Mouse (Mus musculus): ENCODE results near the gene Plcl1. TPM values are rescaled to one million over a fixed set of nuclear protein-coding genes. Genes with fewer than 3 reads are reported as not detected.
"Not testable (repeated sequence)": the region's sequence is repeated elsewhere in the genome, so short reads cannot be mapped to it uniquely, and the experiment has no call there.

Plcl1 gene
- polyA plus RNA-seq, 1 experiment = 0.89 TPM

DNA sequence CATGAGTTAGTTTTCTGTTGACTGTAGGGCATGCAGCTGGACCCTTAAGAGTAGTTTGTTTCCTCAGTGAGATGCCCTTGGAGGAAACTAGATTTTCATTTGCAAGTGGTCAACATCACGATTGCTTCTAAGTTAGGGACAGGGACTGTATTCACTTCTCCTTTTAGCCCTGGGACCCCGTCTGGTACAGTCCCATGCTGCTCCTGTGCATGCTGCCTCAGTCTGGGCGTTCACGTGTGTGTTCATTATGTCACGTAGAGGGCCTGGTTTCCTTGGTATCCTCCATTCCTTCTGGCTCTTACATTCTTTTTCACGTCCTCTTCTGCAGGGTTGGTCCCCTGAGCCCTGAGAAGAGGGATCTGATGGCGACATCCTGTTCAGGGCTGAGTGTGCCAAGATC lies 69.3 kb downstream of the Plcl1 start:
- Histone ChIP-seq H3K27me3 (ENCODE audit: control insufficient read depth, insufficient read depth, insufficient read length) (no peaks in the 10 kb centered on the region), H3K79me2 (ENCODE audit: control insufficient read depth, insufficient read depth) (no peaks in the 10 kb centered on the region), H3K79me3 (ENCODE audit: low read depth) (no peaks in the 10 kb centered on the region), H3K4me3 (ENCODE audit: insufficient read depth, poor library complexity, severe bottlenecking) (no peak overlapping the region), H3ac (ENCODE audit: control insufficient read depth, insufficient read length, low read depth) (no peak overlapping the region), H3K36me3 (ENCODE audit: control insufficient read depth, insufficient read depth) (no peaks in the 10 kb centered on the region)
- no peak for TF ChIP-seq MYOD1 (IDR thresholded peaks at IDR 0.05; ENCODE audit: control insufficient read depth, insufficient read length, low read depth)
- TF ChIP-seq CEBPB (IDR thresholded peaks at IDR 0.05; ENCODE audit: low read depth) = no peak
- no peak for TF ChIP-seq CTCF (IDR thresholded peaks at IDR 0.05; ENCODE audit: control insufficient read depth, insufficient read depth, insufficient read length)
- no peak for TF ChIP-seq MAX (IDR thresholded peaks at IDR 0.05)
- no peak for TF ChIP-seq FOSL1 (IDR thresholded peaks at IDR 0.05; ENCODE audit: insufficient read depth, low read length, poor library complexity, severe bottlenecking)
- TF ChIP-seq MYOG (IDR thresholded peaks at IDR 0.05; ENCODE audit: control insufficient read depth, extremely low read depth, insufficient read length) = no peak
- no peak for TF ChIP-seq USF1 (IDR thresholded peaks at IDR 0.05; ENCODE audit: low read depth)

GRCm38 (mm10) chr1:55487371-55487770 lies 81.7 kb downstream of the Plcl1 start:
- not testable (repeated sequence) for H3K79me3 ChIP-seq (ENCODE audit: low read depth); H3K79me2 ChIP-seq (ENCODE audit: control insufficient read depth, insufficient read depth); H3K36me3 ChIP-seq (ENCODE audit: control insufficient read depth, insufficient read depth); H3K4me3 ChIP-seq (ENCODE audit: insufficient read depth, poor library complexity, severe bottlenecking); H3ac ChIP-seq (ENCODE audit: control insufficient read depth, insufficient read length, low read depth); H3K27me3 ChIP-seq (ENCODE audit: control insufficient read depth, insufficient read depth, insufficient read length)

- Histone ChIP-seq H3K27me3 (ENCODE audit: control insufficient read depth, insufficient read depth, insufficient read length) (no peaks in the 10 kb centered on the region), H3K36me3 (ENCODE audit: control insufficient read depth, insufficient read depth) (no peaks in the 10 kb centered on the region)
- TF ChIP-seq USF1 (IDR thresholded peaks at IDR 0.05; ENCODE audit: low read depth) = peak; percentile 57
- no peak for TF ChIP-seq CEBPB (IDR thresholded peaks at IDR 0.05; ENCODE audit: low read depth)
- TF ChIP-seq MAX (IDR thresholded peaks at IDR 0.05) = no peak
- TF ChIP-seq CTCF (IDR thresholded peaks at IDR 0.05; ENCODE audit: control insufficient read depth, insufficient read depth, insufficient read length) = no peak
- no peak for TF ChIP-seq MYOG (IDR thresholded peaks at IDR 0.05; ENCODE audit: control insufficient read depth, extremely low read depth, insufficient read length)
Observed at GRCm38 (mm10) chr1:55488261-55488660, 82.5 kb downstream of the Plcl1 start.

GRCm38 (mm10) chr1:55489355-55489754 lies 83.6 kb downstream of the Plcl1 start:
- Histone ChIP-seq H3K4me3 (ENCODE audit: insufficient read depth, poor library complexity, severe bottlenecking) (no peak overlapping the region), H3K79me3 (ENCODE audit: low read depth) (no peaks in the 10 kb centered on the region), H3ac (ENCODE audit: control insufficient read depth, insufficient read length, low read depth) (no peak overlapping the region), H3K79me2 (ENCODE audit: control insufficient read depth, insufficient read depth) (no peaks in the 10 kb centered on the region), H3K36me3 (ENCODE audit: control insufficient read depth, insufficient read depth) (no peaks in the 10 kb centered on the region), H3K27me3 (ENCODE audit: control insufficient read depth, insufficient read depth, insufficient read length) (no peaks in the 10 kb centered on the region)
- TF ChIP-seq MAX (IDR thresholded peaks at IDR 0.05) (no peak), MYOD1 (IDR thresholded peaks at IDR 0.05; ENCODE audit: control insufficient read depth, insufficient read length, low read depth) (peak; percentile 9)

More at GRCm38 (mm10) chr1:55488261-55488660, 82.5 kb downstream of the Plcl1 start:
- Histone ChIP-seq H3ac (ENCODE audit: control insufficient read depth, insufficient read length, low read depth) (no peak overlapping the region), H3K79me3 (ENCODE audit: low read depth) (no peaks in the 10 kb centered on the region), H3K4me3 (ENCODE audit: insufficient read depth, poor library complexity, severe bottlenecking) (no peak overlapping the region), H3K79me2 (ENCODE audit: control insufficient read depth, insufficient read depth) (no peaks in the 10 kb centered on the region)

DNA sequence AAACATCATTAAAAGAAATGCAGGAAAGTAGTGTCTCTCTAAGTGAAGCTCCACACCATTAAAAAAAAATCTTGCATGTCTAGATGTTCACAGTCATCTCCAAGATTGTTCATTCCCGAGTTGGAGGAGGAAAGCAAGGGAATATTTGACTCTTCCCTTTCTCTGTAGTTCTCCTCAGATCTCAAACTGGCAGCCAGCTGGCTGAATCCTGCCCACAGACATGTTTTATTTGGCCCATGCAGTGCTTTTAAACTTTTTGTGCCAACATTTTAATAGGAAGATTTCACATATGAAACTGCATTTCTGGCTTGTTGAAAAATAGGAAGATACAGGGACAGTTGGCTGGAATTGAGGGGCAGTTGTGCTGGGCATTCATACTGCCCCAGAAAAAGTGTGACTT lies 94.2 kb downstream of the Plcl1 start:
- Histone ChIP-seq H3K79me2 (ENCODE audit: control insufficient read depth, insufficient read depth) (no peaks in the 10 kb centered on the region), H3K36me3 (ENCODE audit: control insufficient read depth, insufficient read depth) (no peaks in the 10 kb centered on the region), H3K4me3 (ENCODE audit: insufficient read depth, poor library complexity, severe bottlenecking) (no peak overlapping the region), H3K79me3 (ENCODE audit: low read depth) (no peaks in the 10 kb centered on the region), H3K27me3 (ENCODE audit: control insufficient read depth, insufficient read depth, insufficient read length) (no peaks in the 10 kb centered on the region), H3ac (ENCODE audit: control insufficient read depth, insufficient read length, low read depth) (no peak overlapping the region)
- TF ChIP-seq CTCF (IDR thresholded peaks at IDR 0.05; ENCODE audit: control insufficient read depth, insufficient read depth, insufficient read length) (no peak), CEBPB (IDR thresholded peaks at IDR 0.05; ENCODE audit: low read depth) (no peak), MAX (IDR thresholded peaks at IDR 0.05) (no peak), FOSL1 (IDR thresholded peaks at IDR 0.05; ENCODE audit: insufficient read depth, low read length, poor library complexity, severe bottlenecking) (no peak), MYOD1 (IDR thresholded peaks at IDR 0.05; ENCODE audit: control insufficient read depth, insufficient read length, low read depth) (no peak), MYOG (IDR thresholded peaks at IDR 0.05; ENCODE audit: control insufficient read depth, extremely low read depth, insufficient read length) (no peak), USF1 (IDR thresholded peaks at IDR 0.05; ENCODE audit: low read depth) (no peak)

DNA sequence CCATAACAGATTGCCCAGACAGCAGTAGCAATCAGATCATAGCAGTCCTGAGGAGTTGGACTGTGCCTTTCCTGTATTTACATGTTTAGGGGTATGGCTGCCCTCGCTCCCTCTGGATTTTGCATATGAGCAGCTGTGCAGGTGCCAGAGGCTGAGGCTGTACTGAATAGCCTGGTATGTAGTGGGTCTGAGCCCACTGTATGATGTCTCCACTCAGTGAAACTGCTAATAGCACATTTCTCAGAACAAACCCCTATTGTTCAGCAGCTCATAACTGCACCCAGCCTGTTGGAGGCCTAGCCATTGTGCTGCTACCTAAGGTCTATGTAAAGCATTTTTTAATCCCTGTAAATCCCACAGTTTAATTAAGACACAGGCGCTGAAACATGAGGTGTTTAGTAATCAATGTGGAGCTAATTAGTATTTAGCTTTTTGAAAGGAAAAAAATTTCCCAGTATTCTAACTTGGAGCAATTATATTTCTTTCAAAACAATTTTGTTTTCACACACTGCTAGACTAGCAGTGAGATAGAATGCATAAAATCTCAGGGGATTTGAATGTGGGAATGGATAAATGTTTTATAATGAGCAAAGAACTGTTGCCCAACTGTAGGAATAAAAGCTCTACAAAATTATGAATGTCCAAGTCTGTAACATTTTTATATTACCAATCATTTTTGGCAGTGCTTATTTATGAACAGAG lies 95.4 kb downstream of the Plcl1 start:
- Histone ChIP-seq H3K4me3 (ENCODE audit: insufficient read depth, poor library complexity, severe bottlenecking) (no peak overlapping the region), H3K27me3 (ENCODE audit: control insufficient read depth, insufficient read depth, insufficient read length) (no peaks in the 10 kb centered on the region), H3K79me2 (ENCODE audit: control insufficient read depth, insufficient read depth) (no peaks in the 10 kb centered on the region), H3K36me3 (ENCODE audit: control insufficient read depth, insufficient read depth) (no peaks in the 10 kb centered on the region), H3ac (ENCODE audit: control insufficient read depth, insufficient read length, low read depth) (no peak overlapping the region), H3K79me3 (ENCODE audit: low read depth) (no peaks in the 10 kb centered on the region)
- TF ChIP-seq MAX (IDR thresholded peaks at IDR 0.05) = no peak
- TF ChIP-seq MYOG (IDR thresholded peaks at IDR 0.05; ENCODE audit: control insufficient read depth, extremely low read depth, insufficient read length) = no peak
